8 mouse cellular contexts compared by ENCODE assay signal in the genomic region with DNA sequence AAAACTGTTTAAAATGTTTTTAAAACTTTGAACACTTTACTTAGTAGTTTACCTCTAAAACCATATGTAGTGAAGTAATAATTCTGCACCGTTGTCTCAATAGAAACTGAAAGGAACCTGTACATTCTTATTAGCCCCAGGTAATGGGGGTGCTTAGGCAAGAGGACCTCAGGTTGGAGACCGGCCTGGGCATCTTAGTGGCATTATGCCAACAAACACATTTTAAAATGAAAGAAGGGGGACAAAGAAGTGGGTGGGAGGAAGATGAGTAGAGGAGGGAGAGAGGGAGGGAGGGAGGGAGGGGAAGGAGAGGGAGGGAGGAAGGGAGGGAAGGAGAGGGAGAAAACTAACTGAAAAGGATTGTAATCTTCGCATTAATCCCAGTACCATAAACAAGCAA. TPM values are rescaled to one million over a fixed set of nuclear protein-coding genes. Genes with fewer than 3 reads are reported as not detected.
DNase-seq lines count a peak whose midpoint lies in the region; ATAC-seq lines count a peak whose summit lies in the region.

No protein-coding gene starts in this region.

- ATAC-seq in kidney, embryonic 15.5 days (replicated peaks; ENCODE audit: low FRiP score) = peak; percentile 34; the same call in 1 of the 2 replicates
- peak; percentile 43 for ATAC-seq in hindbrain, embryonic 12.5 days (ENCODE audit: low FRiP score)
- ATAC-seq in midbrain, embryonic 11.5 days (ENCODE audit: low FRiP score) = peak; percentile 70

- no peak for DNase-seq in kidney, postnatal 25 days
- DNase-seq in brain, adult 2 months (ENCODE audit: low read depth, low spot score) = peak; percentile 11
- DNase-seq in midbrain, embryonic 11.5 days (ENCODE audit: low spot score, missing footprints) = no peak
- DNase-seq in Muller cell, postnatal 12 days (ENCODE audit: inconsistent ontology term) = no peak
- DNase-seq in ovary, postnatal 10 days (ENCODE audit: low spot score) = no peak
- DNase-seq in ovary, adult 18-20 months (ENCODE audit: low spot score) = no peak

- peaks cover 15% of the 10 kb centered on the region for H3K36me3 ChIP-seq in kidney, embryonic 15.5 days
- 0 out of 2 replicates have a peak, but pooled peaks cover 5% of the 10 kb centered on the region for H3K36me3 ChIP-seq in hindbrain, embryonic 12.5 days
- no peaks in the 10 kb centered on the region for H3K36me3 ChIP-seq in midbrain, embryonic 11.5 days (ENCODE audit: control insufficient read depth, insufficient read depth, low read length)

- peak overlapping the region; percentile 97 for H3K27ac ChIP-seq in kidney, embryonic 15.5 days
- H3K27ac ChIP-seq in hindbrain, embryonic 12.5 days = no peak overlapping the region
- no peak overlapping the region for H3K27ac ChIP-seq in midbrain, embryonic 11.5 days (ENCODE audit: low read depth, low read length)

- under 1% methylated on average over 3 of the region's 3 CpGs for WGBS in kidney, embryonic 15.5 days
- WGBS in hindbrain, embryonic 12.5 days = 2% methylated on average over 3 of the region's 3 CpGs
- 3% methylated on average over 3 of the region's 3 CpGs for WGBS in midbrain, embryonic 11.5 days

- peak overlapping the region; percentile 86 for H3K4me3 ChIP-seq in kidney, embryonic 15.5 days (replicated peaks)
- peak overlapping the region; percentile 74 for H3K4me3 ChIP-seq in hindbrain, embryonic 12.5 days
- H3K4me3 ChIP-seq in midbrain, embryonic 11.5 days (ENCODE audit: low read depth, low read length) = peak overlapping the region; percentile 73

- no peaks in the 10 kb centered on the region for H3K9me3 ChIP-seq in kidney, embryonic 15.5 days (replicated peaks)
- no peaks in the 10 kb centered on the region for H3K9me3 ChIP-seq in hindbrain, embryonic 12.5 days (replicated peaks)
- H3K9me3 ChIP-seq in midbrain, embryonic 11.5 days (ENCODE audit: control insufficient read depth, low read length) = no peaks in the 10 kb centered on the region

- peaks cover 13% of the 10 kb centered on the region; the same call in 1 of the 2 replicates for H3K27me3 ChIP-seq in kidney, embryonic 15.5 days
- no peaks in the 10 kb centered on the region for H3K27me3 ChIP-seq in hindbrain, embryonic 12.5 days
- no peaks in the 10 kb centered on the region for H3K27me3 ChIP-seq in midbrain, embryonic 11.5 days (ENCODE audit: control insufficient read depth, insufficient read depth, low read length)

- peaks cover 16% of the 10 kb centered on the region for H3K4me1 ChIP-seq in kidney, embryonic 15.5 days
- H3K4me1 ChIP-seq in hindbrain, embryonic 12.5 days = peaks cover 9% of the 10 kb centered on the region
- H3K4me1 ChIP-seq in midbrain, embryonic 11.5 days (ENCODE audit: control insufficient read depth, insufficient read depth, low read length) = peaks cover 7% of the 10 kb centered on the region

- H3K4me2 ChIP-seq in kidney, embryonic 15.5 days = peak overlapping the region; percentile 80
- H3K4me2 ChIP-seq in hindbrain, embryonic 12.5 days (replicated peaks) = peak overlapping the region; percentile 70
- peak overlapping the region; percentile 74 for H3K4me2 ChIP-seq in midbrain, embryonic 11.5 days

- peak overlapping the region; percentile 82 for H3K9ac ChIP-seq in kidney, embryonic 15.5 days
- peak overlapping the region; percentile 79 for H3K9ac ChIP-seq in hindbrain, embryonic 12.5 days
- H3K9ac ChIP-seq in midbrain, embryonic 11.5 days (ENCODE audit: low read length) = peak overlapping the region; percentile 92

RNA-seq across cellular contexts. Expression of gene Hus1, which starts 0.4 kb away (rescaled TPM):
- polyA plus RNA-seq in kidney, embryonic 15.5 days (2015; fragmentation: Nextera tagmentation; extraction: Ambion mirVana) = 22.1 and 22.3 TPM in 2 replicates
- polyA plus RNA-seq in hindbrain, embryonic 12.5 days (2016; fragmentation: Nextera tagmentation; extraction: Ambion mirVana) = 15.3 and 16.4 TPM in 2 replicates
- 22.0 and 22.6 TPM in 2 replicates for polyA plus RNA-seq in midbrain, embryonic 11.5 days (2014; fragmentation: Nextera tagmentation; extraction: Ambion mirVana)

RNA-seq across cellular contexts. Expression of gene Gm11992, which starts 37.0 kb away (rescaled TPM):
- polyA plus RNA-seq in kidney, embryonic 15.5 days (2015; fragmentation: Nextera tagmentation; extraction: Ambion mirVana) = 3.2 and 3.8 TPM in 2 replicates
- polyA plus RNA-seq in hindbrain, embryonic 12.5 days (2016; fragmentation: Nextera tagmentation; extraction: Ambion mirVana) = 0.77 and 1.3 TPM in 2 replicates
- polyA plus RNA-seq in midbrain, embryonic 11.5 days (2014; fragmentation: Nextera tagmentation; extraction: Ambion mirVana) = 0.44 and 0.77 TPM in 2 replicates

RNA-seq across cellular contexts. Expression of gene Sun3, which starts 37.4 kb away (rescaled TPM):
- polyA plus RNA-seq in kidney, embryonic 15.5 days (2015; fragmentation: Nextera tagmentation; extraction: Ambion mirVana) = not detected in 2 replicates
- 0.25 TPM in 1 of 2 replicates, not detected in the other for polyA plus RNA-seq in hindbrain, embryonic 12.5 days (2016; fragmentation: Nextera tagmentation; extraction: Ambion mirVana)
- polyA plus RNA-seq in midbrain, embryonic 11.5 days (2014; fragmentation: Nextera tagmentation; extraction: Ambion mirVana) = 0.22 TPM in 1 of 2 replicates, not detected in the other

RNA-seq across cellular contexts. Expression of gene Pkd1l1, which starts 38.3 kb away (rescaled TPM):
- polyA plus RNA-seq in kidney, embryonic 15.5 days (2015; fragmentation: Nextera tagmentation; extraction: Ambion mirVana) = 0.21 and 0.44 TPM in 2 replicates
- 0.05 and 0.13 TPM in 2 replicates for polyA plus RNA-seq in hindbrain, embryonic 12.5 days (2016; fragmentation: Nextera tagmentation; extraction: Ambion mirVana)
- not detected in 2 replicates for polyA plus RNA-seq in midbrain, embryonic 11.5 days (2014; fragmentation: Nextera tagmentation; extraction: Ambion mirVana)
